Mouse (Mus musculus) yolk sac, embryonic 10.5 days (tissue): Measurements from ENCODE around the gene Tlx3.
A peak's percentile ranks its signal among the peaks of the same experiment; 100 is the strongest.

Source experiments
- DNase-seq: peaks from one replicate; pipeline ENCODE4 v3.0.0-alpha.2; 2017; ENCODE audit warnings: low spot score

Gene Tlx3

GRCm38 (mm10) chr11:33197133-33197514, 6.3 kb downstream of the Tlx3 start:
- DNase-seq, result no peak

GRCm38 (mm10) chr11:33196447-33197132, 6.8 kb downstream of the Tlx3 start:
- DNase-seq, result no peak

GRCm38 (mm10) chr11:33195531-33196446, 7.6 kb downstream of the Tlx3 start:
- DNase-seq, result no peak

GRCm38 (mm10) chr11:33195061-33195460, 8.3 kb downstream of the Tlx3 start:
- DNase-seq, result no peak

GRCm38 (mm10) chr11:33193695-33194094, 9.7 kb downstream of the Tlx3 start:
- DNase-seq, result no peak

GRCm38 (mm10) chr11:33181804-33182203, 21.6 kb downstream of the Tlx3 start:
- DNase-seq, result no peak

GRCm38 (mm10) chr11:33180701-33181116, 22.7 kb downstream of the Tlx3 start:
- no peak for DNase-seq

GRCm38 (mm10) chr11:33179802-33180201, 23.6 kb downstream of the Tlx3 start:
- DNase-seq, result no peak

GRCm38 (mm10) chr11:33176525-33177245, 26.7 kb downstream of the Tlx3 start:
- no peak for DNase-seq

GRCm38 (mm10) chr11:33175768-33176167, 27.6 kb downstream of the Tlx3 start:
- DNase-seq, result no peak

- no peak for DNase-seq
Observed at GRCm38 (mm10) chr11:33170489-33170888, 32.9 kb downstream of the Tlx3 start.

GRCm38 (mm10) chr11:33162998-33163506, 40.3 kb downstream of the Tlx3 start, which contains the start of gene Npm1:
Gene Npm1, minus strand, starts transcription at chr11:33163206.
- peak; percentile 99 for DNase-seq

GRCm38 (mm10) chr11:33162211-33162997, 41.0 kb downstream of the Tlx3 start:
- peak; percentile 80 for DNase-seq

- DNase-seq, result no peak
Observed at GRCm38 (mm10) chr11:33159741-33160140, 43.6 kb downstream of the Tlx3 start.

- DNase-seq, result no peak
Observed at GRCm38 (mm10) chr11:33157453-33158196, 45.8 kb downstream of the Tlx3 start.

GRCm38 (mm10) chr11:33156436-33157015, 46.9 kb downstream of the Tlx3 start:
- no peak for DNase-seq

GRCm38 (mm10) chr11:33154459-33154858, 48.9 kb downstream of the Tlx3 start:
- DNase-seq, result no peak

- no peak for DNase-seq
Observed at GRCm38 (mm10) chr11:33152997-33153396, 50.4 kb downstream of the Tlx3 start.

- no peak for DNase-seq
Observed at GRCm38 (mm10) chr11:33151780-33152145, 51.6 kb downstream of the Tlx3 start.

GRCm38 (mm10) chr11:33151128-33151779, 52.1 kb downstream of the Tlx3 start:
- no peak for DNase-seq
